ENCODE assay signal across 28 mouse cellular contexts in genomic region chr1:192421377-192422166, GRCm38 (mm10).
DNase-seq lines count a peak whose midpoint lies in the region; ATAC-seq lines count a peak whose summit lies in the region.
"Had no signal": no experiment of that assay in that cellular context is flagged by ENCODE, and none has a peak within 500 bp of the region (broad histone marks: within the 10 kb centered on the region; RNA-seq: fewer than 3 reads in every experiment).

No protein-coding gene starts in this region.

- ATAC-seq in kidney, embryonic 14.5 days (ENCODE audit: low FRiP score, low TSS enrichment), result no peak
- no peak for ATAC-seq in forebrain, embryonic 16.5 days
- ATAC-seq: activated CD4-positive, CD25-positive, alpha-beta regulatory T cell, adult 4 months; CD4-positive, CD25-positive, alpha-beta regulatory T cell, adult 4 months; forebrain, embryonic 14.5 days; lung, postnatal 0 days had no signal

- no peak overlapping the region for H3K27ac ChIP-seq in kidney, embryonic 14.5 days (ENCODE audit: low read depth, low read length)
- no peak overlapping the region for H3K27ac ChIP-seq in forebrain, embryonic 16.5 days (ENCODE audit: low read length)
- H3K27ac ChIP-seq: gastrocnemius, adult 2 months; hindbrain, embryonic 10.5 days; hindbrain, embryonic 15.5 days; layer of hippocampus, adult 2 months; limb, embryonic 15.5 days; liver, embryonic 13.5 days; macrophage had no signal

- H3K9me3 ChIP-seq in kidney, embryonic 14.5 days (ENCODE audit: control insufficient read depth, low read length), result no peaks in the 10 kb centered on the region
- H3K9me3 ChIP-seq in forebrain, embryonic 16.5 days (ENCODE audit: control insufficient read depth, low read length), result no peaks in the 10 kb centered on the region
- H3K9me3 ChIP-seq: hindbrain, embryonic 10.5 days; hindbrain, embryonic 15.5 days; limb, embryonic 15.5 days; liver, embryonic 13.5 days had no signal

- 91% methylated on average over 14 of the region's 14 CpGs for WGBS in kidney, embryonic 14.5 days
- WGBS in forebrain, embryonic 16.5 days, result 89% methylated on average over 14 of the region's 14 CpGs

- H3K4me3 ChIP-seq in kidney, embryonic 14.5 days (ENCODE audit: low read length), result no peak overlapping the region
- no peak overlapping the region for H3K4me3 ChIP-seq in forebrain, embryonic 16.5 days (replicated peaks; ENCODE audit: low read length)
- H3K4me3 ChIP-seq: gastrocnemius, adult 2 months; hindbrain, embryonic 10.5 days; hindbrain, embryonic 15.5 days; layer of hippocampus, adult 2 months; limb, embryonic 15.5 days; liver, embryonic 13.5 days had no signal

- DNase-seq in right cerebral cortex, adult 18-20 months, result peak; percentile 52
- DNase-seq in right cerebral cortex, postnatal 14 days, result no peak
- DNase-seq in frontal cortex, adult 2 months (ENCODE audit: extremely low spot score in 1 of 2, low spot score in 1 of 2), result peak; percentile 45 to 52
- peak; percentile 32 to 48 for DNase-seq in left cerebral cortex, adult 9 months (ENCODE audit: low spot score in 2 of 2)
- no peak for DNase-seq in T-cell, adult 2 months (ENCODE audit: low spot score)
- DNase-seq: adrenal gland, adult 2 months; cerebellum, adult 8-10 months; cerebellum, postnatal 25 days; gastrocnemius, adult 2 months; heart, postnatal 14 days; kidney, adult 18-20 months; kidney, postnatal 36 days; liver, embryonic 13.5 days; lung, adult 18-20 months; midbrain, embryonic 14.5 days; retina, postnatal 1 day; thymus, postnatal 14 days had no signal

- H3K9ac ChIP-seq in kidney, embryonic 14.5 days (ENCODE audit: low read depth, low read length), result no peak overlapping the region
- no peak overlapping the region for H3K9ac ChIP-seq in forebrain, embryonic 16.5 days (replicated peaks; ENCODE audit: low read depth, low read length)
- H3K9ac ChIP-seq: hindbrain, embryonic 15.5 days; limb, embryonic 15.5 days; liver, embryonic 13.5 days had no signal

- H3K27me3 ChIP-seq in kidney, embryonic 14.5 days (ENCODE audit: control insufficient read depth, insufficient read depth, low read length), result no peaks in the 10 kb centered on the region
- no peaks in the 10 kb centered on the region for H3K27me3 ChIP-seq in forebrain, embryonic 16.5 days (replicated peaks; ENCODE audit: control insufficient read depth, insufficient read depth, low read length)
- H3K27me3 ChIP-seq: hindbrain, embryonic 15.5 days; limb, embryonic 15.5 days; liver, embryonic 13.5 days had no signal

- H3K4me2 ChIP-seq in kidney, embryonic 14.5 days (replicated peaks; ENCODE audit: low read depth, low read length), result no peak overlapping the region
- H3K4me2 ChIP-seq in forebrain, embryonic 16.5 days (ENCODE audit: low read length), result no peak overlapping the region
- H3K4me2 ChIP-seq: hindbrain, embryonic 15.5 days; limb, embryonic 15.5 days; liver, embryonic 13.5 days had no signal

- no peaks in the 10 kb centered on the region for H3K4me1 ChIP-seq in kidney, embryonic 14.5 days (ENCODE audit: control insufficient read depth, insufficient read depth, low read length)
- no peaks in the 10 kb centered on the region; the same call in 1 of the 2 replicates for H3K4me1 ChIP-seq in forebrain, embryonic 16.5 days (replicated peaks; ENCODE audit: control insufficient read depth, insufficient read depth, low read length)
- H3K4me1 ChIP-seq: hindbrain, embryonic 10.5 days; hindbrain, embryonic 15.5 days; liver, embryonic 13.5 days had no signal

- H3K36me3 ChIP-seq in kidney, embryonic 14.5 days (ENCODE audit: control insufficient read depth, insufficient read depth, low read length), result no peaks in the 10 kb centered on the region
- H3K36me3 ChIP-seq in forebrain, embryonic 16.5 days (ENCODE audit: control insufficient read depth, insufficient read depth), result no peaks in the 10 kb centered on the region
- H3K36me3 ChIP-seq: hindbrain, embryonic 10.5 days; hindbrain, embryonic 15.5 days; limb, embryonic 15.5 days; liver, embryonic 13.5 days had no signal

Comparison
In these comparisons a context has a peak if more than half of its experiments do, and no peak if none do; other contexts are left out.
1. DNase-seq: peak in right cerebral cortex, adult 18-20 months (single experiment), frontal cortex, adult 2 months (2 of 2) and left cerebral cortex, adult 9 months (2 of 2); none in right cerebral cortex, postnatal 14 days (single experiment) and T-cell, adult 2 months (single experiment).